Mouse (Mus musculus) liver (tissue): ENCODE results near the gene Ntng1.

ENCODE experiments used
- DNase-seq: peaks from one replicate; pipeline ENCODE4 v3.0.0-alpha.2; 2020; ENCODE audit warnings: mixed read lengths

Ntng1 gene

DNA sequence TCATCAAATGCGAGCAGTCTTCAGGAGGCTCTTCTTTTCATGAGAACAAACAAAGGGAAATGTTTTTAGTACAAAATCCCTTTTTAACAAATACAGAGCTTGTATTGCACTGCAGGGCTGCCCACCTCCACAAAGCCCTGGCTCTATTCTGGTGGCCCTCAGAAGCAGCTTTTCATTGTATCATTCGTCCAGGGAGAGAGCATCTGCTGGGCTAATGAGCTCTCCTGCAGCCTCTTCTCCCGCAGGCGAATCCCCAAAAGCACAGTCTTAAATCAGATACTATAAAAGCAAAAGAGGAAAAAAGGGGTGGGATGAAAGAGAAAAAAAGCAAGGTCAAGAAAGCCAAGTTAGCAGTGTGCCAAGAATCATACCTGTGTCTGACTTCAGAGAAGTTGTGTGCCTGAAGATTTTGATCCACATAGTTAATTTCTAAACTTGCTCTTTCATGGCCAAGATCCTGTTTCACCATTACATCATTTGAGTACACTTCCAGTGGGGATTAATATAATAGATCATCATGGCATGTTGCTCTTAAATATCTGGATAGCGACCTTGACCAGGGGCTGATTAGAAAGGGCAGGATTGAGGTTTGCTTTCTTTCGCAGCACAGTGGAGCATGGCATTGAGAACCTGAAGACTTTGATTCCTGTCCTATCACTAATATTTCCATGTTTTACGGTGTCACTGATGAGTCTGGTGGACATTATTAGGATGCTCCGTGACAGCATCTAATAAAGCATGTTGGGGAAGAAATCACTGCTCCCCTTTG is 225.7 kb downstream of the Ntng1 start:
- DNase-seq = no peak

DNA sequence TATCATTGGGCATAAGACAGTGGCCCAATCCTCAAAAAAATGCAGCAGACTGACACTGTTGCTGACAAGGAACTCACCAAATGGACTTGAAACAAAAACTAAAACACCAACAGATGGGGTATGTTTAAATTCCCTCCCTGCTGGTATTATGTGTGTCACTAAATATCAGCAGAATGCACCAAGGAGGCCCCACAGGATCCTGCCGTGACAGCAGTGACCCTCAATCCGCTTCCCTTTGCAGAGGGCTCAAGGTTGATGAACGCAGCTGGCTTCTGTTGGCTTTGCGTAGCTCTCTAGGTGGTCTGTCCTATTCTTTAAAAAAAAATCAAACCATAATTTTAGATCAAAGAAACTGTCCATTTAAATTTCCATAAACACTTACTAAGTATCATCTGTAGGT is 226.7 kb downstream of the Ntng1 start:
- no peak for DNase-seq

DNA sequence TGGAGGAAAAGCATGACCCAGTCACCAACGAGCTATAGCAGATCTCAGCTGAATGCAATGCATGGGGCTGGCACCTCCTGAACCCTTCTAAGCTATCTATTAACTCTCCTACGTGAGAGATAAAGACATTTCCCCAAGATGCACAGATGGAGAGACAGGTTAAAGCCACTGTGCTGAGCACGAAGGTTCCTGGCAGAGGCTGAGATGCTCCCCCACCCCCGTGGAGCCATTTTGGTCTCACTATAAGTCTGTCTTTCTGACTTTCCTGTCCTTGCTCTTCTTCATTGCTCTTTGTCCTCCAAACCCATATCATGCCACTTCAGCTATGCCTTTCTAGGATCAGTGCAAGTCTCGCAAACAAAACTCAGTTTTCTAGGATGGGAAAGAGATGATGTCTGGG is 229.6 kb downstream of the Ntng1 start:
- DNase-seq = no peak

DNA sequence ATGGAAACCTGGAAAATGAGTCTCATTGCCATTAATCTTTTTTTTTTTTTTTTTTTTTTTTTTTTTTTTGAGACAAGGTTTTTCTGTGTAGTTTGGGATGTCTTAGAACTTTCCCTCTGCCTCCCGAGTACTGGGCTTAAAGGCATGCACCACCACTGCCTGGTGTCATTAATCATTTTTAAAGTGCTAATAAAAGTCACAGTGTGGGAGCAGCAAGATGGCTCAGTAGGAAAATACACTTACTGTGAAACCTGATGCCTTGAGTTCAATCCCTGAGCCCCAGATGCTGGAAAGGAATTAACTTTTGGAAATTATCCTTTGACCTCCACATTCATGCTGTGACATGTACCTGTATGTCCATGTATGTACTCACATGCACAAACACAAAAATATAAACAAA is 253.2 kb downstream of the Ntng1 start:
- DNase-seq = no peak

DNA sequence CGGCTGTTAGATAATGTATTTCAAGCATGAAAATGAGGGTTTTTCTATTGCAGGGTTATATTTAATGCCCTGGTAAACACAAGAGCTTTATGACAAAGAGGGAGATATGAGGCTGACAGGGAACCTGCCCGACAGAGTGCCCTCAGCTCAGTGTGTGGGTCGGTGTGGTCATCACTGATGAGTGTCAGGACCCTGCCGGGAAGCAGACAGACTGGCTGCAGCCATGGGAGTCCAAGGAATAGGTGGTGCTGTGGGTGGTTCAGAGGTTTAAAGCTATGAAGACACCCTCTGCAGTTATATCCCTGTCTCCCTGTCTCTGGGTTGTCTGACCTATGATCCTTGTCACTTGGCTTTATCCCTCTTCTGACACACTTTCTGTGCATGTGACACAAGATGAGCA is 258.1 kb downstream of the Ntng1 start:
- no peak for DNase-seq

- no peak for DNase-seq
Measured at GRCm38 (mm10) chr3:109879061-109879460, 264.8 kb downstream of the Ntng1 start.

- peak; percentile 4 for DNase-seq
Measured at GRCm38 (mm10) chr3:109871986-109872385, 271.8 kb downstream of the Ntng1 start.

DNA sequence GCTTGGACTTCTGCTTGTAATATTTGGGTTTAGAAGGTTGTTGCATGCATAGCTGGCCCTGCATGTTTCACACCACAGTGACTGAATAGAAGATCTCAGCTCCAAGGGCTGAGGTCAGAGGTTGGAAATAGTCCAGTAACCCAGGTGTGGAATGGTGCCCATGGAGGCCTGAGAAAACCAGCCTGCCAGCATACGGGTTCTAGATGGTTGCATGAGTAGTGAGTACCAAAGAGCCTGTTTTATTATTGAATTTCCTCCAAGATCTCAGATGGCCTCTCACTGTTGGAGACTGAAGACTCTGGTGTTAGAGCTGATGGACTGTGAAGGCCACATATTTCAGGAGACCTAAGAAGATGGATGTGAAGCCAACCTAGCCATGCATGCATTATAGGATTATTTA is 285.5 kb downstream of the Ntng1 start:
- DNase-seq = no peak

- DNase-seq = no peak
Measured at GRCm38 (mm10) chr3:109854449-109855155, 289.2 kb downstream of the Ntng1 start.

DNA sequence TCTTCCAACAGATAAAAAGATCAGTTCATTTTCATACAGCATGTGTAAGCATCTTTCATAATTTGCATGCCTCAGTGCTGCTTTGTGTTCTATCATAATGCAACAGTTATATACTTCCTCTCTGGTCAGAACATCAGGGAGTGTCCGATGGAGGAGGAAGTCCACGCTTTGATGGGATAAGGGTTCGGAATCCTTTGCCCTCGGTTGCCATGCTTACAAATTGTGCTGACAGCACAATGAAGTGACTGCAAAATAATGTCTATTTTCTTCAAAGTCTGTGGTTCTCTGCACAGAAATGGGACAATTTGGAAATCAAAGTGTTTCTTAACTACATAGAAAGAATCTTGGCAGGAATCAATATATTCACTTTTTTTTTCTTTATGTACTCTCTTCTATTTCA is 297.2 kb downstream of the Ntng1 start:
- no peak for DNase-seq

DNA sequence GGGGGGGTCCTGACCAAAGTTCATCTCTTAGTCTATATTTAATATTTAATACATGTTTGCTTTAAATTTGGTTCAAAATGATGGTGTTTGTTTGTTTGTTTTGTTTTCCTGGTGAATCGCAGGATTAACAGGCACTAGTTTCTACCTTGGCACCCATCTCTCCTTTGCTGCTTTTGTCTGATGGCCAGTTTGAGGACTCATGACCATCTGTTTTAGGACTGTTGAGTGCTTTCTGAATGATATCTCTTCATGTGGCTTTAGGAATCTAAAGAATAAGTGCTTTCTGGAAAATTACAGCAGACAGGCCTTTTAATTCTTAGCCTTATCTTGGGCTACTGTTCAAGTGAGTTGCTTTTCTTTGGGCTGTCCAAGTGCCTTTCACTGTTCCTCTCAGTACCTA is 318.0 kb downstream of the Ntng1 start:
- DNase-seq = no peak

- DNase-seq = no peak
Measured at GRCm38 (mm10) chr3:109822803-109823474, 320.9 kb downstream of the Ntng1 start.

DNA sequence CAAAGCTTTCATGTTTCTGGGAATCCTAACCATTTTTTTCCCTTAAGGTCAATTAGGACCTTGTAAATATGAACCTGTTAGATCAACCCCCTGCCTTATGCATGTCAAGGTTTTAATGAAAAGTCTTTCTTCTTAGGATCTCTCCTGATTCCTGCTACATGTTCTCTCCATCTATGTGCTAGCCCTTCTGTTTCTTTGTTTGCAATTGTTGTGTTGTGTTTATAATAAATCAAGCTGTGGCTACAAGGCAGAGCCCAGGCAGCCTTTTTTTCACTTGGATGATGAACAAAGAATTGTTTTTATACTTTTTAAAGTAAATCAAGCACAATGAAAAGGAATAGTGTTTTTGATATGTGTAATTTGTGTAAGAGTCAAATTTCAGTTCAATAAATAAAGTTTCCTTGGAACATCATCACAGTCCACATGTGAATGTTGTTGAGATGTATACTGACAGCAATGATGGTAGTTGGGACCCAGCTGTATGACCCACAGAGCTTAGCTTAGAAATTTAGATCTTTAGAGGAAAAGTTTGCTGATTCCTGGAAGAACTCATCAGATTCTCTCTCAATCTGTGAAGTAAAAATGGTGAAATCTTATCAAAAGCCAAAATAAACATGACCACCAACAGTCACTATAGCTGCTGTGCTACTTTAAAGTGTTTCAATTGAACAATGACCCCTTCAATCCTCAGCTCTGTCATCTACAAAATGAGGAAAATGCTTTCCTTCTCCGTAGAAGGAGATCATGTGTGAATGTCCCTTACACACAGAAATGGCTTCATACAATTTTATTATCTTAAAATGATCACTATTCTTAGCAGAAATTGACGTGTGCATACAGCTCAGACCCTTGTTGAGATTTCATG is 324.8 kb downstream of the Ntng1 start:
- DNase-seq = no peak

GRCm38 (mm10) chr3:109809065-109809464 is 334.7 kb downstream of the Ntng1 start:
- no peak for DNase-seq

- DNase-seq = no peak
Measured at GRCm38 (mm10) chr3:109807211-109807934, 336.4 kb downstream of the Ntng1 start.

- DNase-seq = no peak
Measured at GRCm38 (mm10) chr3:109804145-109804544, 339.7 kb downstream of the Ntng1 start.

DNA sequence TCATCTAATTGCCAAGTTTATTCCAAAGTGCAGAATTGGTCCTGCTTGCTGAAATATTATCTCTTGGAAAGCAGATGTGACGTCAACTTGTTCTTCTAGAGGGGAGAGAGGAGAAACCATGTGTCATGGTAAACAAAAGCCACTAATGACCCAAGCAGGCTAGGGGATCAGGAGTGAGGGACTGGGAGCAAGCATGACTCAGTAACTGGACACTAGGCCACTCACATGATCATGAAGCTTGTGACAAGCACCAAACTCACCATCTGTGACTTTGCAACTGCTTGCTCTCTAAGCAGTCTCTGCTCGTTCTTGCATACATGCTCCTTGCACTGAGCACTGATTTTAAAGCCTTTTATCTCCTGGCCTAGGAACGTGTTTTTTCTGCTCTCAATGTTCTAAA is 340.2 kb downstream of the Ntng1 start:
- DNase-seq = no peak

DNA sequence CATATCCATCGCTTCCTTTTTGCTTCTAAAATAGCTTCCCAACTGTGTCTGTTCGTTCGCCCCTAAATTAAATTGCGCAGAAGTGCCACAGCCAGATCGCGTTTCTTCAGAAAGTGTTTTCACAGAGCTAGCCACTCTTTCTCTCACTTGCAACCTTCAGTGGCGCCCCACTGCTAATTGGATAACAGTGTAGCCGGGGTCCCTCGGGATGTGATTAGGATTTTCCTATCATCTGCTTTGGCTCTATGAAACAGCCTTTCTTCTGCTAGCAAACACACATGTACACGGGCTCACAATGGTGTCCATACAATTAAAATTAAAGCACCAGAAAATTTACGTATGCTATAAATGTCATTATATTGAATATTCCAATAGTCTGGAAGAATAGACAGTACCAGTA is 346.5 kb downstream of the Ntng1 start:
- DNase-seq = no peak

GRCm38 (mm10) chr3:109783231-109783630 is 360.6 kb downstream of the Ntng1 start:
- no peak for DNase-seq

DNA sequence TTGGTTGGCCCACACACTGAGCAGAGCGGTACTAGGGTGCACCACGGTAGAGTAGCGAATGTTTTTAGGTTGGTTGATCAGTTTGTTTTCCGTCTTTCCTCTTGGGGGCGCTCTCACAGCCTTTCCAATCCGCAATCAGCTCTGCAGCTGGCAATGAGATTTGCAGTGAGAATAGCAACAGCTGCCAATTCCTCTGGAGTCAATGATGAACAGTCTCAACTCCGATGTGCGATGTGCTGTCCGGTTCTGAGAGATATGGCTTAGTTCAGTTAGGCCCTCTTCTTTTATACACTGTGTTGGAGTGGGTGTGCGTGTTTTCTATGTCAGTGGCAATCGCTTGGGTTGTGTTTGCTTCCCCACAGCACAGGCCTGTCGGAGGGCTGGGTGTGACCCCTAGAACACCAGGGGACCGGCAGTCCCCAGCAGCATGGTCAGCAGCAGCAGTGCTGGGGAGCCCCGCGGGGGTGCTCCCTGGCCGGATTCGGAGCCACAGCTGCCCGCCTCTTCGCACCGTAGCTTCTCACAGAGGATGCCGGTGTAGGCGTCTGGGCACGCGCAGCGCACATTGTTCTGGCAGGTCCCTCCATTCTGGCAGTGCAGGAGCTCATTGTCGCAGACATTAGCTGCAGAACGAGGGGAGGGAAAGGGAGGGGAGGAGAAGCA is 361.4 kb downstream of the Ntng1 start:
- DNase-seq = peak; percentile 6

GRCm38 (mm10) chr3:109781917-109782288 is 361.9 kb downstream of the Ntng1 start:
- no peak for DNase-seq

GRCm38 (mm10) chr3:109775200-109775599 is 368.6 kb downstream of the Ntng1 start:
- DNase-seq = no peak
